Mouse (Mus musculus) heart, embryonic 15.5 days (tissue): Measurements from ENCODE around the gene Tjp1. TPM values are rescaled to one million over a fixed set of nuclear protein-coding genes. Genes with fewer than 3 reads are reported as not detected.
A peak's percentile ranks its signal among the peaks of the same experiment; 100 is the strongest.

Source experiments
- ATAC-seq: fragments of 200-750 bp; cut with Nextera tagmentation; replicated peaks from 2 replicates; pipeline ENCODE4 v1.8.0; 2017; ENCODE audit warnings: low read depth, moderate TSS enrichment; ENCODE audit not compliant: insufficient number of reproducible peaks, insufficient read depth, low FRiP score
- H3K27ac ChIP-seq: fragments of 300-500 bp; sonication (generic); 2 replicates; pipeline ENCODE4 v1.5.1; 2015; ENCODE audit warnings: mild to moderate bottlenecking, inconsistent platforms
- H3K27me3 ChIP-seq: fragments of 300-500 bp; sonication (generic); 2 replicates; pipeline ENCODE4 v1.6.1; 2015; ENCODE audit warnings: inconsistent platforms
- H3K36me3 ChIP-seq: fragments of 300-500 bp; sonication (generic); 2 replicates; pipeline ENCODE4 v1.6.1; 2015; ENCODE audit warnings: mild to moderate bottlenecking, inconsistent platforms
- H3K4me1 ChIP-seq: fragments of 300-500 bp; sonication (generic); replicated peaks from 2 replicates; pipeline ENCODE4 v1.6.1; 2015; ENCODE audit warnings: inconsistent platforms
- H3K4me2 ChIP-seq: fragments of 300-500 bp; sonication (generic); 2 replicates; pipeline ENCODE4 v1.6.1; 2015; ENCODE audit warnings: inconsistent platforms, mild to moderate bottlenecking, moderate library complexity
- H3K4me3 ChIP-seq: fragments of 300-500 bp; sonication (generic); 2 replicates; pipeline ENCODE4 v1.5.1; 2015; ENCODE audit warnings: mild to moderate bottlenecking, inconsistent platforms
- H3K9ac ChIP-seq: fragments of 300-500 bp; sonication (generic); 2 replicates; pipeline ENCODE4 v1.6.1; 2015; ENCODE audit warnings: mild to moderate bottlenecking, inconsistent platforms
- H3K9me3 ChIP-seq: fragments of 300-500 bp; sonication (generic); replicated peaks from 2 replicates; pipeline ENCODE4 v1.6.1; 2016; ENCODE audit warnings: inconsistent platforms
- WGBS: fragments of 180-500 bp; shearing (Covaris S2); methylation state at CpG from one replicate; pipeline ENCODE4 v1.1.7; 2015; ENCODE audit warnings: mixed read lengths; 5-methylcytosine and 5-hydroxymethylcytosine counted together
- polyA plus RNA-seq: library from polyadenylated mRNA; unstranded; fragments of >200 nt; fragmentation: Nextera tagmentation; extraction: Ambion mirVana; gene quantifications from 2 replicates; pipeline ENCODE4 v1.2.1, GENCODE M21; 2015

The Tjp1 gene
- polyA plus RNA-seq, 1 experiment from 2014 or later, result 21.0 TPM

GRCm38 (mm10) chr7:65382515-65383283, 144.9 kb downstream of the Tjp1 start:
- Histone ChIP-seq H3K4me2 (no peak overlapping the region), H3K9me3 (no peaks in the 10 kb centered on the region), H3K36me3 (no peaks in the 10 kb centered on the region), H3K4me1 (peaks cover 28% of the 10 kb centered on the region), H3K27ac (peak overlapping the region; percentile 72), H3K27me3 (no peaks in the 10 kb centered on the region), H3K4me3 (no peak overlapping the region), H3K9ac (no peak overlapping the region)
- WGBS, result 39% methylated on average over 10 of the region's 10 CpGs
- ATAC-seq, result 0 out of 2 replicates have a peak, but pooled peaks have one; percentile 47

- Histone ChIP-seq H3K36me3 (no peaks in the 10 kb centered on the region), H3K9me3 (no peaks in the 10 kb centered on the region), H3K27ac (peak overlapping the region; percentile 49; the same call in 1 of the 2 replicates), H3K4me1 (peaks cover 22% of the 10 kb centered on the region), H3K27me3 (no peaks in the 10 kb centered on the region), H3K4me2 (no peak overlapping the region; the same call in 1 of the 2 replicates), H3K4me3 (no peak overlapping the region), H3K9ac (no peak overlapping the region)
- WGBS, result 43% methylated on average over 6 of the region's 6 CpGs
- no peak; the same call in 1 of the 2 replicates for ATAC-seq
Observed at GRCm38 (mm10) chr7:65381896-65382295, 145.7 kb downstream of the Tjp1 start.

- H3K27me3 ChIP-seq, result no peaks in the 10 kb centered on the region
- H3K4me1 ChIP-seq, result peaks cover 22% of the 10 kb centered on the region
- H3K4me3 ChIP-seq, result no peak overlapping the region
- no peaks in the 10 kb centered on the region for H3K9me3 ChIP-seq
- ATAC-seq, result no peak
- no peaks in the 10 kb centered on the region for H3K36me3 ChIP-seq
- H3K9ac ChIP-seq, result no peak overlapping the region
- 84% methylated on average over 9 of the region's 9 CpGs for WGBS
- H3K4me2 ChIP-seq, result no peak overlapping the region
- no peak overlapping the region for H3K27ac ChIP-seq
Observed at GRCm38 (mm10) chr7:65380716-65381115, 146.9 kb downstream of the Tjp1 start.

GRCm38 (mm10) chr7:65378818-65379565, 148.6 kb downstream of the Tjp1 start:
- H3K4me2 ChIP-seq, result no peak overlapping the region
- no peak overlapping the region for H3K9ac ChIP-seq
- ATAC-seq, result no peak
- no peak overlapping the region for H3K4me3 ChIP-seq
- H3K4me1 ChIP-seq, result peaks cover 31% of the 10 kb centered on the region
- no peaks in the 10 kb centered on the region for H3K36me3 ChIP-seq
- no peaks in the 10 kb centered on the region for H3K27me3 ChIP-seq
- WGBS, result 45% methylated on average over 9 of the region's 9 CpGs
- H3K9me3 ChIP-seq, result no peaks in the 10 kb centered on the region
- no peak overlapping the region for H3K27ac ChIP-seq

- Histone ChIP-seq H3K4me2 (no peak overlapping the region), H3K36me3 (no peaks in the 10 kb centered on the region), H3K4me1 (peaks cover 23% of the 10 kb centered on the region), H3K9me3 (no peaks in the 10 kb centered on the region), H3K9ac (no peak overlapping the region), H3K27me3 (no peaks in the 10 kb centered on the region), H3K27ac (no peak overlapping the region), H3K4me3 (no peak overlapping the region)
- ATAC-seq, result no peak
- 88% methylated on average over 3 of the region's 3 CpGs for WGBS
Observed at GRCm38 (mm10) chr7:65377521-65377920, 150.1 kb downstream of the Tjp1 start.

- no peaks in the 10 kb centered on the region for H3K27me3 ChIP-seq
- no peak overlapping the region for H3K4me3 ChIP-seq
- no peaks in the 10 kb centered on the region for H3K9me3 ChIP-seq
- no peak overlapping the region for H3K9ac ChIP-seq
- H3K27ac ChIP-seq, result peak overlapping the region; percentile 58; the same call in 1 of the 2 replicates
- H3K4me1 ChIP-seq, result peaks cover 25% of the 10 kb centered on the region
- ATAC-seq, result no peak
- H3K36me3 ChIP-seq, result no peaks in the 10 kb centered on the region
- no peak overlapping the region for H3K4me2 ChIP-seq
- WGBS, result 82% methylated on average over 3 of the region's 3 CpGs
Observed at GRCm38 (mm10) chr7:65375621-65376020, 152.0 kb downstream of the Tjp1 start.

GRCm38 (mm10) chr7:65375176-65375575, 152.4 kb downstream of the Tjp1 start:
- Histone ChIP-seq H3K4me1 (peaks cover 25% of the 10 kb centered on the region), H3K4me3 (no peak overlapping the region), H3K9ac (no peak overlapping the region), H3K36me3 (no peaks in the 10 kb centered on the region), H3K4me2 (no peak overlapping the region), H3K9me3 (no peaks in the 10 kb centered on the region), H3K27me3 (no peaks in the 10 kb centered on the region), H3K27ac (peak overlapping the region; percentile 58)
- no peak for ATAC-seq
- WGBS, result 45% methylated on average over 8 of the region's 8 CpGs

GRCm38 (mm10) chr7:65373336-65373735, 154.2 kb downstream of the Tjp1 start:
- H3K9me3 ChIP-seq, result no peaks in the 10 kb centered on the region
- peak overlapping the region; percentile 40; the same call in 1 of the 2 replicates for H3K27ac ChIP-seq
- no peak overlapping the region for H3K9ac ChIP-seq
- no peaks in the 10 kb centered on the region for H3K36me3 ChIP-seq
- H3K4me2 ChIP-seq, result no peak overlapping the region; the same call in 1 of the 2 replicates
- H3K27me3 ChIP-seq, result no peaks in the 10 kb centered on the region
- no peak overlapping the region for H3K4me3 ChIP-seq
- peaks cover 27% of the 10 kb centered on the region for H3K4me1 ChIP-seq
- 55% methylated on average over 8 of the region's 8 CpGs for WGBS
- no peak for ATAC-seq

- Histone ChIP-seq H3K27ac (peak overlapping the region; percentile 94), H3K4me2 (peak overlapping the region; percentile 67), H3K27me3 (no peaks in the 10 kb centered on the region), H3K36me3 (no peaks in the 10 kb centered on the region), H3K9ac (peak overlapping the region; percentile 73; the same call in 1 of the 2 replicates), H3K9me3 (no peaks in the 10 kb centered on the region), H3K4me1 (peaks cover 39% of the 10 kb centered on the region), H3K4me3 (peak overlapping the region; percentile 88)
- WGBS, result 19% methylated on average over 6 of the region's 6 CpGs
- ATAC-seq, result no peak
Observed at GRCm38 (mm10) chr7:65371765-65372164, 155.8 kb downstream of the Tjp1 start.

- Histone ChIP-seq H3K4me1 (peaks cover 44% of the 10 kb centered on the region), H3K9me3 (no peaks in the 10 kb centered on the region), H3K4me2 (peak overlapping the region; percentile 67), H3K9ac (peak overlapping the region; percentile 73), H3K27ac (peak overlapping the region; percentile 94), H3K27me3 (no peaks in the 10 kb centered on the region), H3K36me3 (no peaks in the 10 kb centered on the region), H3K4me3 (peak overlapping the region; percentile 88)
- peak; percentile 94 for ATAC-seq
- WGBS, result under 1% methylated on average over 78 of the region's 92 CpGs
Observed at GRCm38 (mm10) chr7:65370787-65371616, 156.6 kb downstream of the Tjp1 start.

GRCm38 (mm10) chr7:65370381-65370786, 157.2 kb downstream of the Tjp1 start:
- Histone ChIP-seq H3K27me3 (no peaks in the 10 kb centered on the region), H3K4me1 (peaks cover 48% of the 10 kb centered on the region), H3K4me3 (peak overlapping the region; percentile 88), H3K9me3 (no peaks in the 10 kb centered on the region), H3K27ac (peak overlapping the region; percentile 94), H3K4me2 (peak overlapping the region; percentile 67), H3K9ac (peak overlapping the region; percentile 73), H3K36me3 (no peaks in the 10 kb centered on the region)
- no peak; the same call in none of the 2 replicates for ATAC-seq
- under 1% methylated on average over 31 of the region's 46 CpGs for WGBS
